Mouse (Mus musculus) thymus, postnatal 4 days (tissue): ENCODE measurements around the gene Slc16a8.
"Not testable (repeated sequence)": the region's sequence is repeated elsewhere in the genome, so short reads cannot be mapped to it uniquely, and the experiment has no call there.

Experiments used
- DNase-seq: peaks from one replicate; pipeline ENCODE4 v3.0.0; 2021

Slc16a8 gene

GRCm38 (mm10) chr15:79262375-79262774, 7.8 kb upstream of the Slc16a8 start:
- DNase-seq, result peak; percentile 73

GRCm38 (mm10) chr15:79261757-79262156, 7.2 kb upstream of the Slc16a8 start:
- DNase-seq, result peak; percentile 50

GRCm38 (mm10) chr15:79261095-79261725, 6.6 kb upstream of the Slc16a8 start:
- DNase-seq, result peak; percentile 58

- DNase-seq, result no peak
These were observed 4.0 kb upstream of the Slc16a8 start for GRCm38 (mm10) chr15:79258521-79258920.

GRCm38 (mm10) chr15:79252580-79252979, 2.0 kb downstream of the Slc16a8 start:
- no peak for DNase-seq

GRCm38 (mm10) chr15:79251781-79252491, 2.6 kb downstream of the Slc16a8 start:
- peak; percentile 54 for DNase-seq

- no peak for DNase-seq
These were observed 3.4 kb downstream of the Slc16a8 start for GRCm38 (mm10) chr15:79251168-79251567.

GRCm38 (mm10) chr15:79250236-79250635, 4.3 kb downstream of the Slc16a8 start:
- no peak for DNase-seq

- no peak for DNase-seq
These were observed 9.2 kb downstream of the Slc16a8 start for GRCm38 (mm10) chr15:79245321-79245720.

GRCm38 (mm10) chr15:79244071-79244893, 10.3 kb downstream of the Slc16a8 start:
- no peak for DNase-seq

GRCm38 (mm10) chr15:79243234-79244042, 11.1 kb downstream of the Slc16a8 start:
- DNase-seq, result peak; percentile 97

- no peak for DNase-seq
These were observed 11.9 kb downstream of the Slc16a8 start for GRCm38 (mm10) chr15:79242574-79243233.

- no peak for DNase-seq
These were observed 16.5 kb downstream of the Slc16a8 start for GRCm38 (mm10) chr15:79238036-79238435.

GRCm38 (mm10) chr15:79235268-79235667, 19.3 kb downstream of the Slc16a8 start:
- DNase-seq, result no peak

GRCm38 (mm10) chr15:79229058-79229821, 25.3 kb downstream of the Slc16a8 start, which contains the start of the genes Pick1 and Gm49486:
Pick1 (plus strand) TSS chr15:79229173.
Gm49486 (plus strand) TSS chr15:79229391.
- peak; percentile 92 for DNase-seq

GRCm38 (mm10) chr15:79225780-79226179, 28.8 kb downstream of the Slc16a8 start:
- DNase-seq, result not testable (repeated sequence)

GRCm38 (mm10) chr15:79224685-79225084, 29.9 kb downstream of the Slc16a8 start:
- peak; percentile 85 for DNase-seq

- DNase-seq, result no peak
These were observed 30.9 kb downstream of the Slc16a8 start for GRCm38 (mm10) chr15:79223641-79224040.

GRCm38 (mm10) chr15:79219572-79219971, 35.0 kb downstream of the Slc16a8 start:
- DNase-seq, result no peak

- DNase-seq, result no peak
These were observed 38.4 kb downstream of the Slc16a8 start for GRCm38 (mm10) chr15:79216191-79216590.

GRCm38 (mm10) chr15:79213591-79213990, 41.0 kb downstream of the Slc16a8 start:
- no peak for DNase-seq
